Mouse (Mus musculus): ENCODE results near the gene Sntg2.

Gene Sntg2

GRCm38 (mm10) chr12:30272242-30272985, 100.8 kb downstream of the Sntg2 start:
- DNase-seq: no peak

- DNase-seq: no peak
These were observed 109.0 kb downstream of the Sntg2 start for GRCm38 (mm10) chr12:30264206-30264605.

GRCm38 (mm10) chr12:30261187-30261586, 112.0 kb downstream of the Sntg2 start:
- no peak for DNase-seq

GRCm38 (mm10) chr12:30258641-30259040, 114.5 kb downstream of the Sntg2 start:
- DNase-seq: no peak

- peak; percentile 19 to 34 for DNase-seq
These were observed 115.5 kb downstream of the Sntg2 start for GRCm38 (mm10) chr12:30257664-30258063.

GRCm38 (mm10) chr12:30256207-30256606, 117.0 kb downstream of the Sntg2 start:
- no peak for DNase-seq

GRCm38 (mm10) chr12:30254581-30254980, 118.6 kb downstream of the Sntg2 start:
- no peak for DNase-seq

- DNase-seq: no peak
These were observed 120.8 kb downstream of the Sntg2 start for GRCm38 (mm10) chr12:30252381-30252780.

GRCm38 (mm10) chr12:30251283-30251829, 121.8 kb downstream of the Sntg2 start:
- DNase-seq: no peak

GRCm38 (mm10) chr12:30249068-30249467, 124.1 kb downstream of the Sntg2 start:
- no peak for DNase-seq

- DNase-seq: peak; percentile 33 to 49
These were observed 126.8 kb downstream of the Sntg2 start for GRCm38 (mm10) chr12:30246286-30246945.

GRCm38 (mm10) chr12:30244194-30244593, 129.0 kb downstream of the Sntg2 start:
- peak; percentile 15 to 29 for DNase-seq

- no peak for DNase-seq
These were observed 132.3 kb downstream of the Sntg2 start for GRCm38 (mm10) chr12:30240891-30241290.

- no peak for DNase-seq
These were observed 138.2 kb downstream of the Sntg2 start for GRCm38 (mm10) chr12:30234940-30235339.

GRCm38 (mm10) chr12:30228004-30228403, 145.2 kb downstream of the Sntg2 start:
- no peak for DNase-seq

GRCm38 (mm10) chr12:30226247-30226646, 146.9 kb downstream of the Sntg2 start:
- DNase-seq: no peak

- no peak for DNase-seq
These were observed 156.3 kb downstream of the Sntg2 start for GRCm38 (mm10) chr12:30216762-30217441.

- DNase-seq: no peak
These were observed 158.4 kb downstream of the Sntg2 start for GRCm38 (mm10) chr12:30214761-30215160.

GRCm38 (mm10) chr12:30210388-30210787, 162.8 kb downstream of the Sntg2 start:
- DNase-seq: no peak

GRCm38 (mm10) chr12:30208527-30208926, 164.6 kb downstream of the Sntg2 start:
- no peak for DNase-seq

GRCm38 (mm10) chr12:30208087-30208486, 165.1 kb downstream of the Sntg2 start:
- no peak for DNase-seq

GRCm38 (mm10) chr12:30204457-30204856, 168.7 kb downstream of the Sntg2 start:
- no peak for DNase-seq

- no peak for DNase-seq
These were observed 170.4 kb downstream of the Sntg2 start for GRCm38 (mm10) chr12:30202763-30203162.
